Mouse (Mus musculus) embryonic facial prominence, embryonic 11.5 days (tissue): ENCODE results near the gene Ric1. TPM values are rescaled to one million over a fixed set of nuclear protein-coding genes. Genes with fewer than 3 reads are reported as not detected.
A peak's percentile ranks its signal among the peaks of the same experiment; 100 is the strongest.

Experiments used
- ATAC-seq: fragments of 200-750 bp; cut with Nextera tagmentation; replicated peaks from 2 replicates; pipeline ENCODE4 v1.8.0; 2017; ENCODE audit warnings: low read depth; ENCODE audit not compliant: insufficient number of reproducible peaks, low FRiP score, low TSS enrichment
- DNase-seq: peaks from one replicate; pipeline ENCODE4 v3.0.0-alpha.2; 2015; ENCODE audit warnings: low spot score
- H3K27ac ChIP-seq: fragments of 300-500 bp; sonication (generic); replicated peaks from 2 replicates; pipeline ENCODE4 v1.5.1; 2014; ENCODE audit warnings: mild to moderate bottlenecking, low read depth, low read length, control low read depth
- H3K27me3 ChIP-seq: fragments of 300-500 bp; sonication (generic); 2 replicates; pipeline ENCODE4 v1.6.1; 2014; ENCODE audit warnings: mild to moderate bottlenecking, low read length, moderate library complexity, mixed read lengths; ENCODE audit not compliant: control insufficient read depth, insufficient read depth
- H3K36me3 ChIP-seq: fragments of 300-500 bp; sonication (generic); replicated peaks from 2 replicates; pipeline ENCODE4 v1.6.1; 2014; ENCODE audit warnings: low read depth, mild to moderate bottlenecking, low read length, moderate library complexity, mixed read lengths; ENCODE audit not compliant: control insufficient read depth, insufficient read depth
- H3K4me1 ChIP-seq: fragments of 300-500 bp; sonication (generic); 2 replicates; pipeline ENCODE4 v1.6.1; 2014; ENCODE audit warnings: low read length, mixed read lengths; ENCODE audit not compliant: control insufficient read depth, insufficient read depth
- H3K4me2 ChIP-seq: fragments of 300-500 bp; sonication (generic); 2 replicates; pipeline ENCODE4 v1.6.1; 2014; ENCODE audit warnings: low read depth, mild to moderate bottlenecking, control low read depth, low read length, moderate library complexity
- H3K4me3 ChIP-seq: fragments of 300-500 bp; sonication (generic); 2 replicates; pipeline ENCODE4 v1.5.1; 2014; ENCODE audit warnings: low read depth, low read length, control low read depth
- H3K9ac ChIP-seq: fragments of 300-500 bp; sonication (generic); replicated peaks from 2 replicates; pipeline ENCODE4 v1.6.1; 2014; ENCODE audit warnings: mild to moderate bottlenecking, control low read depth, low read length
- H3K9me3 ChIP-seq: fragments of 300-500 bp; sonication (generic); replicated peaks from 2 replicates; pipeline ENCODE4 v1.6.1; 2016; ENCODE audit warnings: mild to moderate bottlenecking, low read length, inconsistent platforms, mixed read lengths; ENCODE audit not compliant: control insufficient read depth
- WGBS: fragments of 180-500 bp; shearing (Covaris S2); extraction: QIAGEN DNeasy Blood & Tissue Kit; methylation state at CpG from one replicate; pipeline ENCODE4 v1.1.7; 2014; 5-methylcytosine and 5-hydroxymethylcytosine counted together
- polyA plus RNA-seq: library from polyadenylated mRNA; unstranded; fragments of >200 nt; fragmentation: Nextera tagmentation; extraction: Ambion mirVana; gene quantifications from 2 replicates; pipeline ENCODE4 v1.2.1, GENCODE M21; 2014

Gene Ric1
- polyA plus RNA-seq, 1 experiment from 2014 or later: 21.5 TPM

DNA sequence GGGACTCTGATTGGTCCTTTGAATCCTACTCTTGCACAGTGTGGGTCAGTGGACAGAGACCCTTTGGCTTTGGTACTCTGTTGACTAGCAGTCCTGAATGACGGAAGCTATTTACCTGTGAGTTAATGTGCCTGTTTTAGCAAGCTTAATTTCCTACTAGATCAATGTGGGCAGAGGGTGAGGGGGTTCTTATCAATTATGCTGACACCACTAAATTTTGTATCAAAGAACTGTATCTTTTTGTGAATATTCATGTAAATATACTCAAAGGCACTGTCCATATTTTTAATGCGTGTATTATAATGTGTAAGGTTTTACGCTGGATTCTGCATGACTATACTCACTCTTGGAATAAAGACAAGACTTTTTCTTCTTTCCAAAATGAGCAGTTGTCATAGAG is 82.6 kb downstream of the Ric1 start:
- Histone ChIP-seq H3K9me3 (no peaks in the 10 kb centered on the region), H3K27me3 (no peaks in the 10 kb centered on the region), H3K27ac (no peak overlapping the region), H3K36me3 (peaks cover 3% of the 10 kb centered on the region; the same call in 1 of the 2 replicates), H3K9ac (no peak overlapping the region), H3K4me1 (no peaks in the 10 kb centered on the region), H3K4me3 (no peak overlapping the region), H3K4me2 (no peak overlapping the region)
- ATAC-seq (no peak), DNase-seq (no peak)
- 93% methylated on average over 3 of the region's 3 CpGs for WGBS

DNA sequence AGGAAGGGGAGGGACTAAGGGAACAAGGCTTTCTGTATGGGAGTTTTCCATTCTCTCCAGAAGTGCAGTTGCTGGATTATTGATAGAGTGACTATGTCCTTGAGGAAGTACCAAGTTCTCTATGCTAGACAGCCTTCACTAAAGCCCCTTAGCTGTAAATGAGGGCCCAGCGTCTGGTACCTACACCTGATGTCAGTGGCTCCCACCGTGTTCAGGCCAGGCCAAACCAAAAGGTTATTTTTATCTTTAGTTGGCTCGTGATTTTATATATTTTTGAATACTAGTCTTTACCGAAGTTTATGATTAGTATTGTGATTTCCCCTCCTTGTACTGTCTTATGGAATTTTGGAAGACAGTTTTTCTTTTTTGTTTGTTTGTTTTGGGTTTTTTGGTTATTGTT is 85.4 kb downstream of the Ric1 start:
- Histone ChIP-seq H3K36me3 (peaks cover 7% of the 10 kb centered on the region; the same call in 1 of the 2 replicates), H3K4me2 (no peak overlapping the region), H3K4me3 (no peak overlapping the region), H3K9me3 (no peaks in the 10 kb centered on the region), H3K27ac (no peak overlapping the region), H3K27me3 (no peaks in the 10 kb centered on the region), H3K9ac (no peak overlapping the region), H3K4me1 (no peaks in the 10 kb centered on the region)
- ATAC-seq (no peak), DNase-seq (no peak)
- 95% methylated on average over 4 of the region's 4 CpGs for WGBS

DNA sequence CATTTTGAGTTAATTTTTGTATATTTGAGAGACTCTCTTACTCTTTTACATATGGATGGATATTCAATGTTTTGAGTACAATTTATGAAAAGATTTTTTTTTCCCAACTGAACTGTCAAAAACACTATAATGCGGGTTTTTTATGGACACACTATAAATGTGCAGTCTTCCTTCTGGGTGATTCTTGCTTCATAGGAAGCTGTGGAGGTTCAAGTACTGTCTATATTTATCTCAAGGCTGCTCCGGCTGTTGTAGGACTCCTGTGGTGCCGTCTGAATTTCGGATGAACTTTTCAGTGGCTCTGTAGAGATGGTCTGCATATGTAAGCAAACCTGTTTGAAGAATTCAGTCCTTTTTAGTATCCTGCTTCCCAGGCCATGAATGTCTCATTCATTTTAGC is 86.1 kb downstream of the Ric1 start:
- Histone ChIP-seq H3K9me3 (no peaks in the 10 kb centered on the region), H3K4me1 (no peaks in the 10 kb centered on the region), H3K9ac (no peak overlapping the region), H3K4me2 (no peak overlapping the region), H3K36me3 (peaks cover 8% of the 10 kb centered on the region; the same call in 1 of the 2 replicates), H3K27ac (no peak overlapping the region), H3K4me3 (no peak overlapping the region), H3K27me3 (no peaks in the 10 kb centered on the region)
- ATAC-seq (no peak), DNase-seq (no peak)
- WGBS: 81% methylated on average over 4 of the region's 4 CpGs

DNA sequence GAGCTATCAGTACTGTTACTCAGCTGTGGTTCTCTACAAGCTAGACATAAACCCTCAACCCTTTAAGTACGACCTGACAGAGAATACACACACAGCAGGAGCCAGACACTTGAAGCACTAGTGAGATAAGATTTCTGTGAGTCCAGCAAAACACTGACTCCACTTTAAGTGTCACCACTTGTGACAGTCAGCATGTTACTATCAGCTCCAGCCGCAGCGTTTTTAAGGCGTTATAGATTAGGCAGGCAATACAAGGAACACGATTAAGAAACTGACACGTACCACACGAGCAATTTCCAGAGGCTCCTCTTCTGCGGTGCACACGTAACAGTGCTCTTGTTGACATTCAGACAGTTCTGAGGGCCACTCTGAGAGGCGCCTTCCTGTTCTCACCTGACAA is 88.8 kb downstream of the Ric1 start:
- no peak overlapping the region for H3K4me3 ChIP-seq
- H3K4me2 ChIP-seq: no peak overlapping the region
- 93% methylated on average over 10 of the region's 10 CpGs for WGBS
- DNase-seq (no peak), ATAC-seq (no peak)
- H3K27me3 ChIP-seq: no peaks in the 10 kb centered on the region
- no peak overlapping the region for H3K27ac ChIP-seq
- no peaks in the 10 kb centered on the region for H3K4me1 ChIP-seq
- no peak overlapping the region for H3K9ac ChIP-seq
- 0 out of 2 replicates have a peak, but pooled peaks cover 6% of the 10 kb centered on the region for H3K36me3 ChIP-seq
- H3K9me3 ChIP-seq: no peaks in the 10 kb centered on the region

DNA sequence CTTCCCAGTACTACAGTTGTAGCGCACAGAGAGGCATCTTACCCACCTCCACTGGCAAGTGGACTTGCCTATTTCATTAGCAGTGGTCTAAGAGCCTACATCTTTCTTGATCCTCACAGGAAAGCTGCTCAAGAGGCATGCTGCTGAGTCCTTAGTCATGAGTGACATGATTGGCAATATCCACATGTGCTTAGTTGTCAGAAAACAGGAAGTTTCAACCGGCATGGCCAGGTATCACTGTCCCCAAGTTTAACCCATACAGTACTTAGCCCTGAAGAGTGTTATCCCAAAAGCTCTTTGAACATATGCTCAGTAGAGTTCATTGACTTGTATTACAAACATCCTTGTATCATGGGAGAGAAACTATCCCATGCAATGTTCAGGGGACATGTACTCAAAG is 90.0 kb downstream of the Ric1 start:
- Histone ChIP-seq H3K4me2 (no peak overlapping the region), H3K9ac (no peak overlapping the region), H3K4me3 (no peak overlapping the region), H3K4me1 (no peaks in the 10 kb centered on the region), H3K27ac (no peak overlapping the region), H3K27me3 (no peaks in the 10 kb centered on the region), H3K9me3 (no peaks in the 10 kb centered on the region), H3K36me3 (0 out of 2 replicates have a peak, but pooled peaks cover 6% of the 10 kb centered on the region)
- WGBS: 81% methylated on average over 2 of the region's 2 CpGs
- ATAC-seq: no peak
- DNase-seq: no peak

DNA sequence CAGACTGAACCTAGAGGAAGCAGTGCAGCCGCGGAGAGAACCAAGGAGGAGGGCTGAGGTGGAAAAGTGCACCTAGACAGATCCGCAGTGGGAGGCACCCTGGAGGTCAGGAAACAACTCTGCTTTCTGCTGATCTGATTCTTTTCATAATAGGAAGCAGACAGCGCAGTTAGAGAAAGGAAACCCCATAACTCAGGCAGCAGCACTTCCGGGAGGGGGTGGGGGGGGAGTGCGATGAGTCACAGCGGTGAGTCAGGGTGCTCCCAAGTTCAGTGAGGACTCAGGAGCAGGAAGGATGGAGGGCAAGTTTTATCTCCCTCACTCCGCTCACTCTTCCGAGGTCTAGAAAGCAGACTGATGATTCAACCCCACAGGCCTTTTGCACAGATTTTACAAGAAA is 119.0 kb downstream of the Ric1 start:
- no peaks in the 10 kb centered on the region for H3K36me3 ChIP-seq
- no peaks in the 10 kb centered on the region for H3K27me3 ChIP-seq
- H3K4me1 ChIP-seq: no peaks in the 10 kb centered on the region; the same call in none of the 2 replicates
- no peak overlapping the region; the same call in 1 of the 2 replicates for H3K4me2 ChIP-seq
- ATAC-seq: no peak
- 24% methylated on average over 7 of the region's 9 CpGs for WGBS
- DNase-seq: peak; percentile 69
- no peaks in the 10 kb centered on the region for H3K9me3 ChIP-seq
- H3K9ac ChIP-seq: no peak overlapping the region
- peak overlapping the region; percentile 25; the same call in 1 of the 2 replicates for H3K27ac ChIP-seq
- H3K4me3 ChIP-seq: no peak overlapping the region

DNA sequence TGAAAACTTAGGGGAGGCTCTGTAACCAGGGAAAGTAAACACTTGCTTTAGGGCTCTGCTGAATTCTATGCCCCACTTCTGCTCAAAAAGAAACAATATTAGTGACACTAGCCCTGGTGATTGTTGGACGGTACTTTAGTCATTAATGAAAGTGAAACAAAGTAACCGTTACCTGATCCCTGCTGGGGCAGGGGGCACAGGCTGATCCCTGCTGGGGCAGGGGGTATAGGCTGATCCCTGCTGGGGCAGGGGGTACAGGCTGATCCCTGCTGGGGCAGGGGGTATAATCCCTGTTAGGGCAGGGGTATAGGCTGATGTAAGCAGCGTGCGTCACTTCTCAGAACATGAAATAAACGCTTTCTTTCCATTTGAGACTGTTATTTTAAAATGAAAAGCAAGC is 119.4 kb downstream of the Ric1 start:
- no peaks in the 10 kb centered on the region for H3K36me3 ChIP-seq
- no peaks in the 10 kb centered on the region; the same call in none of the 2 replicates for H3K4me1 ChIP-seq
- peak overlapping the region; percentile 25; the same call in 1 of the 2 replicates for H3K27ac ChIP-seq
- no peak for DNase-seq
- WGBS: 37% methylated on average over 5 of the region's 5 CpGs
- H3K9me3 ChIP-seq: no peaks in the 10 kb centered on the region
- H3K27me3 ChIP-seq: no peaks in the 10 kb centered on the region
- no peak overlapping the region; the same call in 1 of the 2 replicates for H3K4me2 ChIP-seq
- no peak for ATAC-seq
- H3K4me3 ChIP-seq: no peak overlapping the region
- peak overlapping the region; percentile 32; the same call in 1 of the 2 replicates for H3K9ac ChIP-seq

DNA sequence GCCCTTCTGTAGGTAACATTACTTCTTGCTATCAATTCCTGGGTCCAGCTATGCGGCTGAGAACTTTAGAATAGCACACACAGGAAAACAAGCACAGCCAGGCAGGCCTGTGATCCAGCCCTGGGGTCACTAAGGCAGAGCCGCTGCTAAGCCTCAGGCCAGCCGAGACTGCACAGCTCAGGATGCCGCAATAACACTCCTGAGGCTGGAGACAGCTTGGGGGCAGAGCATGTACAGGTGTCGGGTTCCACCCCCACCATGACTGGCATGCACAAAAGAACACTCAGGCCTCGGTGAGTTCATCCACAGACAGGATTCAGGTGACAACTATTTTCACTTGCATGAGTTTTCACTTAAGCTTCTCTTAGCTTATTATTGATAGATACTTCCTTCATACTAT is 120.1 kb downstream of the Ric1 start:
- H3K4me2 ChIP-seq: no peak overlapping the region
- no peaks in the 10 kb centered on the region for H3K27me3 ChIP-seq
- H3K9me3 ChIP-seq: no peaks in the 10 kb centered on the region
- no peak overlapping the region for H3K4me3 ChIP-seq
- no peaks in the 10 kb centered on the region; the same call in none of the 2 replicates for H3K4me1 ChIP-seq
- ATAC-seq (no peak), DNase-seq (peak; percentile 37)
- H3K9ac ChIP-seq: no peak overlapping the region
- no peak overlapping the region for H3K27ac ChIP-seq
- WGBS: 27% methylated on average over 6 of the region's 6 CpGs
- H3K36me3 ChIP-seq: no peaks in the 10 kb centered on the region
